Mouse (Mus musculus) forebrain, embryonic 10.5 days (tissue): ENCODE data around the gene Ahnak. TPM values are rescaled to one million over a fixed set of nuclear protein-coding genes. Genes with fewer than 3 reads are reported as not detected.
"Not testable (repeated sequence)": the region's sequence is repeated elsewhere in the genome, so short reads cannot be mapped to it uniquely, and the experiment has no call there.

Experiments used
- DNase-seq: peaks from one replicate; pipeline ENCODE4 v3.0.0-alpha.2; 2017; ENCODE audit warnings: low spot score; ENCODE audit errors: extremely low spot score
- H3K27ac ChIP-seq: fragments of 300-500 bp; sonication (generic); 2 replicates; pipeline ENCODE4 v1.5.1; 2016; ENCODE audit warnings: mild to moderate bottlenecking
- H3K27me3 ChIP-seq: fragments of 300-500 bp; sonication (generic); 2 replicates; pipeline ENCODE4 v1.6.1; 2016; ENCODE audit warnings: mild to moderate bottlenecking; ENCODE audit not compliant: poor library complexity, severe bottlenecking
- H3K36me3 ChIP-seq: fragments of 300-500 bp; sonication (generic); replicated peaks from 2 replicates; pipeline ENCODE4 v1.6.1; 2016; ENCODE audit warnings: mild to moderate bottlenecking, moderate library complexity
- H3K4me1 ChIP-seq: fragments of 300-500 bp; sonication (generic); 2 replicates; pipeline ENCODE4 v1.6.1; 2016
- H3K4me3 ChIP-seq: fragments of 300-500 bp; sonication (generic); 2 replicates; pipeline ENCODE4 v1.5.1; 2016; ENCODE audit warnings: mild to moderate bottlenecking, moderate library complexity
- H3K9me3 ChIP-seq: fragments of 300-500 bp; sonication (generic); 2 replicates; pipeline ENCODE4 v1.6.1; 2016; ENCODE audit warnings: mild to moderate bottlenecking, moderate library complexity
- WGBS: fragments of 180-500 bp; shearing (Covaris S2); methylation state at CpG from one replicate; pipeline ENCODE4 v1.1.7; 2016; 5-methylcytosine and 5-hydroxymethylcytosine counted together
- polyA plus RNA-seq: library from polyadenylated mRNA; unstranded; fragments of >200 nt; fragmentation: Nextera tagmentation; extraction: Ambion mirVana; gene quantifications from 2 replicates; pipeline ENCODE4 v1.2.1, GENCODE M21; 2016

Gene Ahnak
- polyA plus RNA-seq, 1 experiment from 2014 or later, result 6.5 TPM

- Histone ChIP-seq H3K27ac (no peak overlapping the region), H3K27me3 (no peaks in the 10 kb centered on the region), H3K4me1 (no peaks in the 10 kb centered on the region), H3K36me3 (no peaks in the 10 kb centered on the region), H3K9me3 (no peaks in the 10 kb centered on the region), H3K4me3 (no peak overlapping the region)
- DNase-seq, result no peak
- 65% methylated on average over 7 of the region's 7 CpGs for WGBS
Measured at GRCm38 (mm10) chr19:9039928-9040327, 50.8 kb downstream of the Ahnak start.

GRCm38 (mm10) chr19:9040649-9041048, 51.6 kb downstream of the Ahnak start:
- no peaks in the 10 kb centered on the region for H3K36me3 ChIP-seq
- no peak for DNase-seq
- 89% methylated on average over 6 of the region's 6 CpGs for WGBS
- H3K27ac ChIP-seq, result no peak overlapping the region
- no peaks in the 10 kb centered on the region for H3K4me1 ChIP-seq
- no peaks in the 10 kb centered on the region for H3K9me3 ChIP-seq
- H3K4me3 ChIP-seq, result no peak overlapping the region
- H3K27me3 ChIP-seq, result no peaks in the 10 kb centered on the region

- Histone ChIP-seq H3K4me3 (no peak overlapping the region), H3K27ac (no peak overlapping the region), H3K36me3 (no peaks in the 10 kb centered on the region), H3K27me3 (no peaks in the 10 kb centered on the region), H3K9me3 (no peaks in the 10 kb centered on the region), H3K4me1 (no peaks in the 10 kb centered on the region)
- no peak for DNase-seq
Measured at GRCm38 (mm10) chr19:9041074-9041473, 52.0 kb downstream of the Ahnak start.

GRCm38 (mm10) chr19:9043123-9043522, 54.0 kb downstream of the Ahnak start:
- WGBS, result 86% methylated on average over 1 of the region's 1 CpGs
- no peaks in the 10 kb centered on the region for H3K36me3 ChIP-seq
- no peaks in the 10 kb centered on the region for H3K27me3 ChIP-seq
- H3K4me1 ChIP-seq, result no peaks in the 10 kb centered on the region
- DNase-seq, result no peak
- no peak overlapping the region for H3K27ac ChIP-seq
- H3K4me3 ChIP-seq, result no peak overlapping the region
- H3K9me3 ChIP-seq, result no peaks in the 10 kb centered on the region

GRCm38 (mm10) chr19:9044291-9044690, 55.2 kb downstream of the Ahnak start:
- H3K9me3 ChIP-seq, result no peaks in the 10 kb centered on the region
- H3K4me1 ChIP-seq, result no peaks in the 10 kb centered on the region
- H3K27me3 ChIP-seq, result no peaks in the 10 kb centered on the region
- no peak overlapping the region for H3K27ac ChIP-seq
- H3K36me3 ChIP-seq, result no peaks in the 10 kb centered on the region
- WGBS, result 90% methylated on average over 4 of the region's 4 CpGs
- no peak for DNase-seq
- no peak overlapping the region for H3K4me3 ChIP-seq

GRCm38 (mm10) chr19:9047207-9047945, 58.3 kb downstream of the Ahnak start:
- Histone ChIP-seq H3K4me3 (no peak overlapping the region), H3K27ac (no peak overlapping the region), H3K27me3 (no peaks in the 10 kb centered on the region), H3K4me1 (no peaks in the 10 kb centered on the region), H3K36me3 (no peaks in the 10 kb centered on the region), H3K9me3 (no peaks in the 10 kb centered on the region)
- DNase-seq, result no peak
- WGBS, result 72% methylated on average over 7 of the region's 7 CpGs

GRCm38 (mm10) chr19:9047946-9048387, 58.9 kb downstream of the Ahnak start:
- Histone ChIP-seq H3K27me3 (no peaks in the 10 kb centered on the region), H3K4me1 (peaks cover 2% of the 10 kb centered on the region; the same call in 1 of the 2 replicates), H3K27ac (no peak overlapping the region), H3K9me3 (no peaks in the 10 kb centered on the region), H3K4me3 (no peak overlapping the region), H3K36me3 (no peaks in the 10 kb centered on the region)
- WGBS, result 90% methylated on average over 1 of the region's 1 CpGs
- no peak for DNase-seq

GRCm38 (mm10) chr19:9048981-9049687, 60.0 kb downstream of the Ahnak start:
- Histone ChIP-seq H3K4me3 (no peak overlapping the region), H3K9me3 (no peaks in the 10 kb centered on the region), H3K36me3 (no peaks in the 10 kb centered on the region), H3K4me1 (peaks cover 5% of the 10 kb centered on the region; the same call in 1 of the 2 replicates), H3K27ac (no peak overlapping the region), H3K27me3 (no peaks in the 10 kb centered on the region)
- 96% methylated on average over 4 of the region's 4 CpGs for WGBS
- DNase-seq, result no peak

- H3K27ac ChIP-seq, result no peak overlapping the region
- no peaks in the 10 kb centered on the region for H3K27me3 ChIP-seq
- WGBS, result 84% methylated on average over 9 of the region's 9 CpGs
- no peak overlapping the region for H3K4me3 ChIP-seq
- no peaks in the 10 kb centered on the region for H3K36me3 ChIP-seq
- H3K4me1 ChIP-seq, result peaks cover 5% of the 10 kb centered on the region; the same call in 1 of the 2 replicates
- no peaks in the 10 kb centered on the region for H3K9me3 ChIP-seq
- DNase-seq, result no peak
Measured at GRCm38 (mm10) chr19:9050294-9051229, 61.5 kb downstream of the Ahnak start.

- not testable (repeated sequence) for H3K27me3 ChIP-seq, H3K36me3 ChIP-seq, H3K9me3 ChIP-seq, DNase-seq, H3K4me1 ChIP-seq, H3K4me3 ChIP-seq, H3K27ac ChIP-seq
- 91% methylated on average over 4 of the region's 4 CpGs for WGBS
Measured at GRCm38 (mm10) chr19:9051985-9052384, 62.9 kb downstream of the Ahnak start.

- Histone ChIP-seq H3K9me3 (no peaks in the 10 kb centered on the region), H3K27ac (no peak overlapping the region), H3K36me3 (no peaks in the 10 kb centered on the region), H3K4me1 (peaks cover 5% of the 10 kb centered on the region; the same call in 1 of the 2 replicates), H3K4me3 (no peak overlapping the region), H3K27me3 (no peaks in the 10 kb centered on the region)
- no peak for DNase-seq
- 74% methylated on average over 6 of the region's 6 CpGs for WGBS
Measured at GRCm38 (mm10) chr19:9052803-9053431, 63.8 kb downstream of the Ahnak start.

GRCm38 (mm10) chr19:9055153-9055552, 66.1 kb downstream of the Ahnak start:
- Histone ChIP-seq H3K27me3 (no peaks in the 10 kb centered on the region), H3K4me3 (no peak overlapping the region), H3K9me3 (no peaks in the 10 kb centered on the region), H3K27ac (no peak overlapping the region), H3K4me1 (peaks cover 5% of the 10 kb centered on the region; the same call in 1 of the 2 replicates), H3K36me3 (no peaks in the 10 kb centered on the region)
- DNase-seq, result no peak
- 32% methylated on average over 2 of the region's 2 CpGs for WGBS
